19 mouse cellular contexts compared by ENCODE assay signal in genomic region chr10:126975706-126976105, GRCm38 (mm10). TPM values are rescaled to one million over a fixed set of nuclear protein-coding genes. Genes with fewer than 3 reads are reported as not detected.
"Had no signal": no experiment of that assay in that cellular context is flagged by ENCODE, and none has a peak within 500 bp of the region (broad histone marks: within the 10 kb centered on the region; RNA-seq: fewer than 3 reads in every experiment).

No protein-coding gene starts in this region.

- H3K27ac ChIP-seq: limb, embryonic 13.5 days; liver, embryonic 14.5 days; macrophage; midbrain, embryonic 12.5 days; midbrain, embryonic 15.5 days; neural tube, embryonic 12.5 days; neural tube, embryonic 15.5 days had no signal

- H3K4me3 ChIP-seq: limb, embryonic 13.5 days; midbrain, embryonic 12.5 days; midbrain, embryonic 15.5 days; neural tube, embryonic 12.5 days; neural tube, embryonic 15.5 days had no signal

- DNase-seq: kidney, adult 18-20 months; kidney, adult 9 months; kidney, postnatal 14 days; kidney, postnatal 4 days; left cerebral cortex, postnatal 4 days; liver, postnatal 0 days; lung, postnatal 14 days; right cerebral cortex, adult 18-20 months; right cerebral cortex, postnatal 14 days; right cerebral cortex, postnatal 4 days; thymus, adult 18-20 months; thymus, postnatal 36 days had no signal

- H3K9me3 ChIP-seq: limb, embryonic 13.5 days; midbrain, embryonic 12.5 days; midbrain, embryonic 15.5 days; neural tube, embryonic 12.5 days; neural tube, embryonic 15.5 days had no signal

- H3K4me2 ChIP-seq: limb, embryonic 13.5 days; midbrain, embryonic 12.5 days; midbrain, embryonic 15.5 days; neural tube, embryonic 12.5 days; neural tube, embryonic 15.5 days had no signal

- H3K36me3 ChIP-seq: limb, embryonic 13.5 days; midbrain, embryonic 12.5 days; midbrain, embryonic 15.5 days; neural tube, embryonic 12.5 days; neural tube, embryonic 15.5 days had no signal

- ATAC-seq: liver, postnatal 0 days; midbrain, embryonic 15.5 days had no signal

- H3K27me3 ChIP-seq: limb, embryonic 13.5 days had no signal

- H3K9ac ChIP-seq: limb, embryonic 13.5 days; liver, embryonic 14.5 days; liver, postnatal 0 days; midbrain, embryonic 12.5 days; midbrain, embryonic 15.5 days; neural tube, embryonic 12.5 days; neural tube, embryonic 15.5 days had no signal

RNA-seq across cellular contexts. Expression of gene Avil, which starts 24.8 kb away (rescaled TPM):
- polyA plus RNA-seq: liver, postnatal 0 days; macrophage had no signal
